Mouse (Mus musculus): ENCODE measurements around the gene Prss16. TPM values are rescaled to one million over a fixed set of nuclear protein-coding genes. Genes with fewer than 3 reads are reported as not detected.

Gene Prss16
- polyA plus RNA-seq, 1 experiment from 2014 or later = 6.3 TPM

DNA sequence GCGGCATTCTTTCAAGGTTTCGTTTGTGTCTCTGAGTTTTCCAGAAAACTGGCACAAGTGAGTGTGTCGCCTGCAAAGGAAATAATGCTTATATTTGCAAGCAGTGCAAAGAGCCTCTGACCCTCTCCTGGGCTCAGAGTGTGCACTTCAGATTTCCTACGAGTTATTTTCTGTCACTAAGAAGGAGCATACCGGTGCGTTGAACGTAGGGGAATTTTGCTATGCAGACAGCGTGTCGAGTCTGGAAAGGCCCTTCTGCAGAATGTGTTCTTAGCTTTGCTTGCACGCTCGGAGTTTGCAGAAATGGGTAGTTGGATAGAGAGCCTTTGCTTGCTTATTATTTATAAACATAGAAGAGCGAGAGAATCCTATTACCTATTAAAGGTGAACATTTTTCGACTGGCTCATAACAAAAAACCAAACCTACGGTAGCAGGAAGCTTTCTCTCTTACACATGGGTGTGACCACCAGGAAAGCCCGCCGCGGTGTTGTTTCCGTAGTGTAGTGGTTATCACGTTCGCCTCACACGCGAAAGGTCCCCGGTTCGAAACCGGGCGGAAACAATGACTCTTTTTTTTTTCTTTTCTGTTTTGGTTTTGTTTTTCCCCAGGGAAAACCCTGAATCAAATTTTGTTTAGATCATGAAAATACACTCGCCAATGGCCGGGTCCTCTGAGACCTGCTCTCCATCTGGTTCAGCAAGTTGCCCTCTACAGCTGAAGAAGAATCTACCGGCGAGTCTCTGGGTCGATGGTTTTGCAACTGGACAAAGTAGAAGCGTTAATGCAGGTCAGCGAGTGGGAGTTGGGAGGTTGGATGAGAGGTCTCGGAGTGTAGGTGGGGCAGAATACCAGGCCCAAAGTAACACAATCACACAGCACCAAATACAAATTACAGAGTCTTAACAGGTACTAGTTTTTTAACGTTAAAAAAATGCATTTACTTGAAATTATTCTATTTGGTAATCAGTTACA is 16.8 kb upstream of the Prss16 start:
- in situ Hi-C loops (cut with MboI; ENCODE audit: low pct_unique_long_range_greater_than_20kb) = loop anchor here (5.0 to 25.0 kb wide), 3 partner anchors 54 to 1408 kb away; partner anchors contain the start of gene Zkscan3
- ChIA-PET POLR2A (interaction anchor here (0.6 kb wide), 1 partner anchor 1374 kb away, joined by 3 read pairs; no protein-coding TSS in a partner anchor), CTCF (no interaction called here)
- ATAC-seq = no peak
- DNase-seq (ENCODE audit: low read depth, low spot score) = no peak
- no peaks in the 10 kb centered on the region for H3K27me3 ChIP-seq
- no peak for TF ChIP-seq CTCF (IDR thresholded peaks at IDR 0.05)

DNA sequence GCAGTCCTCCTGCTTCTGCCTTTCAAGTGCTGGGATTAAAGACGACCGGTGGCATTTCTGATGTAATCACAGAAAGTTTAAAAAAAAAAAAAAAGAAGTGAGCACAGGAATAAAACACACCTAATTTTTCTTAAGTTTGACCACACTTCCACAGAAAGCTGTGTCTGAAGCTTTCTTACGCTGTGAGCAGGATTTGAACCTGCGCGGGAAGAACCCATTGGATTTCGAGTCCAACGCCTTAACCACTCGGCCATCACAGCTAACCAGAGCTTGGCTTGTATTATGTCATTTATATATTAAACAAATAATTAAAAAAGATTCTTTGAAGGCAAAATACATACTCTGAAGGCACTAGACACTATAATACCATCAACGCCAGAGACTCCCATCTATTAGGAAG is 12.7 kb upstream of the Prss16 start:
- no peaks in the 10 kb centered on the region for H3K27me3 ChIP-seq
- DNase-seq (ENCODE audit: low read depth, low spot score) (no peak), ATAC-seq (peak; percentile 82)
- no peak for TF ChIP-seq CTCF (IDR thresholded peaks at IDR 0.05)
- CTCF ChIA-PET = no interaction called here
- POLR2A ChIA-PET = no interaction called here
- in situ Hi-C loops (cut with MboI; ENCODE audit: low pct_unique_long_range_greater_than_20kb) = loop anchor here (10.0 kb wide), 1 partner anchor 1413 kb away; no protein-coding TSS in a partner anchor

DNA sequence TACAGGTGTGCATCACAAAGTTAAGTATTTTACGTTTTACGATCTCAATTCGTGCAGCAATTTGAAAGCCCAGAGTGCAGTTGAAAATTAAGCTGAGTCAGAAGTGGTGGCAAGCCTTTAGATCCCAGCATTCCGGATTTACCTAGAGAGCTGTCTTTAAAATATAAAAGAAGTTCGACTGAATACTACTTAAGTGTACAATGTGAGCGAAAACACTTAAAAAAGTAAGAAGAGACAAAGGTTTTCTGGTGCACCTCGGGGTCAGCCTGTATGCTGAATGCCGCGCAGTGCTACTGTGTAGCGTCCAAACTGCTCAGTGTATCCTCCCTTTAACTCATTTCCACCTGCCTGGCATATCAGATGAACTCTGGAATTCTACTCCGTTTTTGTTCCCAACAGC is 12.0 kb upstream of the Prss16 start:
- ChIA-PET POLR2A (no interaction called here), CTCF (interaction anchor here (1.0 to 1.4 kb wide), 2 partner anchors 9 to 47 kb away, joined by 4 to 6 read pairs; no protein-coding TSS in a partner anchor)
- DNase-seq (ENCODE audit: low read depth, low spot score) (no peak), ATAC-seq (no peak)
- in situ Hi-C loops (cut with MboI; ENCODE audit: low pct_unique_long_range_greater_than_20kb) = loop anchor here (10.0 kb wide), 1 partner anchor 1413 kb away; no protein-coding TSS in a partner anchor
- H3K27me3 ChIP-seq = no peaks in the 10 kb centered on the region
- TF ChIP-seq CTCF (IDR thresholded peaks at IDR 0.05) = no peak

DNA sequence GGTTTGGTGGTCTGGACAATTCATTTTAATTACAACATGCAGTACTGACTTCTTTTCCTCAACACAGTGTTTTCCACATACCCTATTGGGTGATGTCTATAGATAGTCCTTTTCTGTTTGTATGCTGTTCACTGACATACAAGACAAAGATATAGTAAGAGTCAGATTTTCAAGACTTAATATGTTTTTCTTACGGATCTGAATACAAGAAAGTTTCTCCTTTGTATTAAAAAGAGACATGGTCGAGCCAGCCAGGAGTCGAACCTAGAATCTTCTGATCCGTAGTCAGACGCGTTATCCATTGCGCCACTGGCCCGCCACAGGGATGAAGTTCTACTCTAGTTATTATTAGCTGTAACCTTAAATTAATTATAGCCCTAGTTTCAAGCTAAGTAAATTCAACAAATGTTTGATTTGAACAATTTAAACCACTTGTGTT is 11.4 kb upstream of the Prss16 start:
- DNase-seq (ENCODE audit: low read depth, low spot score) (no peak), ATAC-seq (peak; percentile 30)
- ChIA-PET POLR2A (no interaction called here), CTCF (interaction anchor here (1.0 to 1.4 kb wide), 2 partner anchors 10 to 47 kb away, joined by 4 to 6 read pairs; no protein-coding TSS in a partner anchor)
- in situ Hi-C loops (cut with MboI; ENCODE audit: low pct_unique_long_range_greater_than_20kb) = loop anchor here (10.0 kb wide), 1 partner anchor 1414 kb away; no protein-coding TSS in a partner anchor
- TF ChIP-seq CTCF (IDR thresholded peaks at IDR 0.05) = no peak
- no peaks in the 10 kb centered on the region for H3K27me3 ChIP-seq

DNA sequence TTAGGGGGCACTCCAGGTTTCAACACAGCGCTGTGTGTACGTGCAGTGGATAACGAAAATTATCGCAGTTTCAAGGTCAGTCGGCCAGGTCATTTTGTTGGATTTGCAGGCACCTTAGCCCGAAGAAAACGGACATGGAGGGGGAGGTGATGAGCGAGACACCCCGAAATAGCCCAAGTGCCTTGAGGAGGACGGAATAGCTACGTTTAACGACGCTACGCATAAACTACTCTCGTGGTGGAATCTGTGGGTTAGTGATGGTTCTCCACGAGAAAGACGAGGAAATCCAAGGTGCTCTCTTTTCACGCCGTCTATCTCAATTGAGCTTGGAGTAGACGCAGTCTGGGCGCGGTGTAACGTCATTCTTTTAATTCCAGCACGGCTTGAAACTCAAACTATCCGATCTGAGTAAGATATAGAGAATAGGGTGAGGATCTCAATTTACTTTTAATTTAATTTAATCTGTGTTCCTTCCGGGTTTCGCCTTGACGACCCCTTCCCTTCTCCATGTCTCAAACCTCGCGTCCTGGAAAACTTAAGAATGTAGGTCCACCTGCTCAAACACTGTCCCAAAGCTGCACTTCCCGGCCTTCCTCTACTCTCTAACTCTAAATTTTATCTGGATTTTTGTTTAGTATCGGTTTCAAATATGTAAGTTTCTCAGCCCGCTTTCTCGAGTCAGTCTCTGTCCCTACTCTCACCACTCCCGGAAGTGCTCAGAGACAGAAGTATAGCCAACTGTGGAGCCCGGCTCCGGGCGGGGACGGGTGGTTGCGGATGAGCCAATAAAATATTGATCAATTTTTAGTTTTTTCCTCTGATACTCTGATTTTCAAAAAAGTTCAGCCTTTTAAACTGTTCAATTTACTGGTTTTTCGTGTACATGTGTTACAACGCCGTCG is 10.6 kb upstream of the Prss16 start:
- DNase-seq (ENCODE audit: low read depth, low spot score) = no peak
- no peak for ATAC-seq
- no peaks in the 10 kb centered on the region for H3K27me3 ChIP-seq
- no peak for TF ChIP-seq CTCF (IDR thresholded peaks at IDR 0.05)
- in situ Hi-C loops (cut with MboI; ENCODE audit: low pct_unique_long_range_greater_than_20kb) = loop anchor here (10.0 kb wide), 1 partner anchor 1415 kb away; no protein-coding TSS in a partner anchor
- ChIA-PET CTCF (interaction anchor here (1.2 to 1.4 kb wide), 3 partner anchors 9 to 46 kb away, joined by 4 to 6 read pairs (median 4); no protein-coding TSS in a partner anchor), POLR2A (no interaction called here)

DNA sequence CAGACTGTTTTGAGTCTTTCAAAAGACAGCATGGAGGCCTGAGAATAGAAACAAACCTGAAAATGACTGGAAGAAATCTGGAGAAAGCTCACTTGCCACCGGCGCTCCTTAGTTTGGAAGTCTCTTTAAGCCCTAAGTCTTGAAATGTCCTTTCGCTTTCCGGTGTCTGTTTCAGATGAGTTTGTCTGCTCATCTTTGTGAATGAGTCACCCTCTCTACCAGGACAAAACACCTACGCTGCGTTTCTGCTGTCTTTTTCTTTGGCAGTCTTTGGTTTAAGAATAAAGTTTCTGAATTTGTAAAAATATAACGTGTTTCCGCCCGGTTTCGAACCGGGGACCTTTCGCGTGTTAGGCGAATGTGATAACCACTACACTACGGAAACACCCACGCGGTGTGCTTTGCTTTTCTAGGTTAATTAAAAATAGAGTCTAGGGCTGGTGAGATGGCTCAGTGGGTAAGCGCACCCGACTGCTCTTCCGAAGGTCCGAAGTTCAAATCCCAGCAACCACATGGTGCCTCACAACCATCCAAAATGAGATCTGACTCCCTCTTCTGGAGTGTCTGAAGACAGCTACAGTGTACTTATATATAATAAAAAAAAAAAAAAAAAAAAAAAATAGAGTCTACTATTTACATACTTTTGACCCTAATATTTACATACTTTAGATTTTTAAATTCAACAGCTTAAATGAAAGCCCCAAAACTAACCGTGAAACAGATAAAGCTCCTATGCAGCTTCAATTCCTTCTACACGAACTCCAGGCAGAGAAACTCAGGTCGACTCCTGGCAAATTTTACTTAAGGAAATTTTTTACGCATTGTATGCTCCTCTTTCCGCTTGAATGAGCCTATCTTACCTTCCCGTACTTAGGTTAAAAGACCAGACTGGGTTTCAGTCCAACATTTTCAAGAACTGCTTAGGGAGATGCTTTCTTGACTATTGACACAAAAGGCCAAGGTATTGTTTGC is 6.2 kb upstream of the Prss16 start:
- no peaks in the 10 kb centered on the region for H3K27me3 ChIP-seq
- CTCF ChIA-PET = interaction anchor here (1.1 to 2.6 kb wide), 2 partner anchors 10 to 41 kb away, joined by 3 to 9 read pairs; no protein-coding TSS in a partner anchor
- in situ Hi-C loops (cut with MboI; ENCODE audit: low pct_unique_long_range_greater_than_20kb) = no loop called here

DNA sequence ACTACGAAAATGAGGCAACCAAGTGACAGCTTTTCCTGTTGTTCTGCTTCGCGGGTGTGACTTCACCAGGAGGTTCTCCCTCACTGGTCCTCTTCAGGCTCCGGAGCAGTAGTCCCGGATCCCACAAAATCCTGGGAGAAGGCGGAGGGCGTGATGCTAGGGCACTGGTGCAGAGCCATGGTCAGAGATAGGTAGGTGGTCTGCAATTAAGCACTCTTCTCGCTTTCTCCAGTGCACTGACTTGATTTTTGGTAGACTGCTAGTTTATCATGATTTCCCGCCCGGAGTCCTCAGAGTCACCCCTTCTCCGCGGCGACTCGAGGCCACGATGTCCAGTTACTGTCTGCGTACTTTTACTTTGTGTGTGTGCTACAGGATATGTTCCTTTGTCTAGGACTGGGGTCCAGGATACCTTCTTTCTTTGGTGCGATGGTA is 4.9 kb upstream of the Prss16 start:
- peaks cover 4% of the 10 kb centered on the region for H3K27me3 ChIP-seq
- POLR2A ChIA-PET = interaction anchor here (1.1 kb wide), 1 partner anchor 31 kb away, joined by 3 read pairs; no protein-coding TSS in a partner anchor
- no peak for ATAC-seq
- CTCF ChIA-PET = interaction anchor here (1.1 to 2.6 kb wide), 2 partner anchors 8 to 40 kb away, joined by 3 to 9 read pairs; no protein-coding TSS in a partner anchor
- no peak for DNase-seq (ENCODE audit: low read depth, low spot score)
- in situ Hi-C loops (cut with MboI; ENCODE audit: low pct_unique_long_range_greater_than_20kb) = no loop called here
- TF ChIP-seq CTCF (IDR thresholded peaks at IDR 0.05) = no peak

More for the DNA sequence above, 6.2 kb upstream of the Prss16 start:
- POLR2A ChIA-PET = interaction anchor here (1.1 kb wide), 1 partner anchor 32 kb away, joined by 3 read pairs; no protein-coding TSS in a partner anchor
- no peak for TF ChIP-seq CTCF (IDR thresholded peaks at IDR 0.05)
- peak; percentile 51 for DNase-seq (ENCODE audit: low read depth, low spot score)
- no peak for ATAC-seq

DNA sequence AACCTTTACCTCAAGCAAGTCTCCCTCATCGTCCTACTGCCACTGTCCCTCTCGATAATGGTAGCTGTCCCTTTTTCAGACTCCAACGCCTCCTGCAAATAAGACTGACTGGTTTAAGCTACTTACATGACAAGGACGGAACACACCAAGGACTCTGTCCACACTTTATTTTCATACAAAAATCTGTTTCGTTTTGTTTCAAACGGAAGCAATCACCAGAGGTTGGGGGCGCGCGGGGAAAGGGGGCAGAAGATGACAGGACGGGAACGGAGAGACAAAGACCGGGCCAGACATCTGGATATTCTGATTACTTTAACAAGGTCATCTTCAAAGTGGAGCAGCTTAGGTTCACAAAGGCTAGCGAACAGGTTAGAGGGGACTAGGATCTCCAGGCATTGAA is 4.2 kb upstream of the Prss16 start:
- peaks cover 4% of the 10 kb centered on the region for H3K27me3 ChIP-seq
- DNase-seq (ENCODE audit: low read depth, low spot score) (no peak), ATAC-seq (no peak)
- in situ Hi-C loops (cut with MboI; ENCODE audit: low pct_unique_long_range_greater_than_20kb) = no loop called here
- ChIA-PET POLR2A (no interaction called here), CTCF (interaction anchor here (2.6 kb wide), 1 partner anchor 8 kb away, joined by 9 read pairs; no protein-coding TSS in a partner anchor)
- TF ChIP-seq CTCF (IDR thresholded peaks at IDR 0.05) = no peak

DNA sequence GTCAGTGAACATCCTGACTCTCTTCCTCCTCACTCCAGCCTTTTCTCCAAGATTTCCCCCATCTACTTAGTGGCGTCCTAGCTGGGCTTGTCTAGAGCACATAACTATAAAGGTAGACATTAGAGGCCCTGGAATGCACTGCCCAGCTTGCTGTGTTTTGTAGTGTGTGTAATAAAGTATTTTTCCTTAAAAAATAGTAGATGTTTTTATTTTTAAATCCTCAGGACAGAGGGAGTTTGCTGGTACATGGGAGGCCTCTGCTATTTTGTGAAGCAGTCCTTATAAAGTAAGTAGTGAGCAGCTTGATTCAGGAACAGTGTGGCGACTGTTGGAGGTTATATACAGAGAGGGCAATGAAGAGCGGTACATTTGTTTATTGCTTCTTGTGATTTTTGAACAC is 835 bp downstream of the Prss16 start:
- no peak for DNase-seq (ENCODE audit: low read depth, low spot score)
- CTCF ChIA-PET = interaction anchor here (0.7 to 1.9 kb wide), 2 partner anchors 8 to 20 kb away, joined by 3 to 4 read pairs; no protein-coding TSS in a partner anchor
- no peak for ATAC-seq
- no peak for TF ChIP-seq CTCF (IDR thresholded peaks at IDR 0.05)
- POLR2A ChIA-PET = no interaction called here
- in situ Hi-C loops (cut with MboI; ENCODE audit: low pct_unique_long_range_greater_than_20kb) = no loop called here
- H3K27me3 ChIP-seq = peaks cover 4% of the 10 kb centered on the region
